Mouse (Mus musculus) activated CD4-positive, CD25-positive, alpha-beta regulatory T cell, adult 4 months (primary cell): ENCODE measurements around the gene Ogfod2. TPM values are rescaled to one million over a fixed set of nuclear protein-coding genes. Genes with fewer than 3 reads are reported as not detected.

Source experiments
- ATAC-seq: one replicate; pipeline ENCODE4 v1.8.0; 2017
- polyA plus RNA-seq, 2 experiments: library from polyadenylated mRNA; unstranded; fragments of 100-300 nt; shearing (Covaris generic); gene quantifications; one replicate each; pipeline ENCODE4 v1.2.1; 2017

Gene Ogfod2
- polyA plus RNA-seq, 2 experiments from 2014 or later: 16.3 to 21.2 TPM

GRCm38 (mm10) chr5:124095077-124095581 lies 17.0 kb upstream of the Ogfod2 start:
- no peak for ATAC-seq

- ATAC-seq: peak; percentile 86
Measured at GRCm38 (mm10) chr5:124095596-124096232, 16.4 kb upstream of the Ogfod2 start, which contains the start of gene Abcb9. Gene Abcb9 (minus strand): TSS chr5:124095798.

- no peak for ATAC-seq
Measured at GRCm38 (mm10) chr5:124098923-124099322, 13.2 kb upstream of the Ogfod2 start.

GRCm38 (mm10) chr5:124100128-124101044 lies 11.7 kb upstream of the Ogfod2 start:
- no peak for ATAC-seq

- ATAC-seq: no peak
Measured at GRCm38 (mm10) chr5:124102326-124102725, 9.8 kb upstream of the Ogfod2 start.

GRCm38 (mm10) chr5:124103020-124103419 lies 9.1 kb upstream of the Ogfod2 start:
- ATAC-seq: no peak

- no peak for ATAC-seq
Measured at GRCm38 (mm10) chr5:124103552-124103951, 8.5 kb upstream of the Ogfod2 start.

- ATAC-seq: no peak
Measured at GRCm38 (mm10) chr5:124111077-124111741, 888 bp upstream of the Ogfod2 start.

GRCm38 (mm10) chr5:124112531-124112930 lies 434 bp downstream of the Ogfod2 start:
- no peak for ATAC-seq

GRCm38 (mm10) chr5:124113030-124113429 lies 933 bp downstream of the Ogfod2 start:
- no peak for ATAC-seq

GRCm38 (mm10) chr5:124114276-124115025 lies 2.4 kb downstream of the Ogfod2 start:
- no peak for ATAC-seq

GRCm38 (mm10) chr5:124115531-124115930 lies 3.4 kb downstream of the Ogfod2 start:
- no peak for ATAC-seq

- peak; percentile 16 for ATAC-seq
Measured at GRCm38 (mm10) chr5:124115990-124116845, 4.1 kb downstream of the Ogfod2 start, which contains the start of gene Arl6ip4. Gene Arl6ip4 (plus strand): TSS chr5:124116089.

GRCm38 (mm10) chr5:124119204-124119603 lies 7.1 kb downstream of the Ogfod2 start:
- ATAC-seq: no peak

- ATAC-seq: no peak
Measured at GRCm38 (mm10) chr5:124122357-124122756, 10.3 kb downstream of the Ogfod2 start.

- ATAC-seq: no peak
Measured at GRCm38 (mm10) chr5:124125093-124125492, 13.0 kb downstream of the Ogfod2 start.

GRCm38 (mm10) chr5:124134261-124134660 lies 22.2 kb downstream of the Ogfod2 start:
- ATAC-seq: no peak

- no peak for ATAC-seq
Measured at GRCm38 (mm10) chr5:124138066-124138465, 26.0 kb downstream of the Ogfod2 start.

- no peak for ATAC-seq
Measured at GRCm38 (mm10) chr5:124149028-124149427, 36.9 kb downstream of the Ogfod2 start.

GRCm38 (mm10) chr5:124150895-124151294 lies 38.8 kb downstream of the Ogfod2 start:
- ATAC-seq: no peak

- ATAC-seq: no peak
Measured at GRCm38 (mm10) chr5:124152734-124153133, 40.6 kb downstream of the Ogfod2 start.
